Mouse (Mus musculus) heart, embryonic 11.5 days (tissue): Measurements from ENCODE around the gene Baz2b. TPM values are rescaled to one million over a fixed set of nuclear protein-coding genes. Genes with fewer than 3 reads are reported as not detected.

Experiments used
- ATAC-seq: fragments of 200-750 bp; cut with Nextera tagmentation; replicated peaks from 2 replicates; pipeline ENCODE4 v1.8.0; 2017; ENCODE audit warnings: moderate library complexity; ENCODE audit not compliant: insufficient number of reproducible peaks, low FRiP score, low TSS enrichment
- H3K27ac ChIP-seq: fragments of 300-500 bp; sonication (generic); 2 replicates; pipeline ENCODE4 v1.5.1; 2014; ENCODE audit warnings: mild to moderate bottlenecking, low read depth, low read length
- H3K27me3 ChIP-seq: fragments of 300-500 bp; sonication (generic); 2 replicates; pipeline ENCODE4 v1.6.1; 2014; ENCODE audit warnings: mild to moderate bottlenecking, low read length, mixed read lengths; ENCODE audit not compliant: control insufficient read depth, insufficient read depth
- H3K36me3 ChIP-seq: fragments of 300-500 bp; sonication (generic); 2 replicates; pipeline ENCODE4 v1.6.1; 2014; ENCODE audit warnings: mild to moderate bottlenecking, low read length, moderate library complexity, mixed read lengths; ENCODE audit not compliant: control insufficient read depth, insufficient read depth
- H3K4me1 ChIP-seq: fragments of 300-500 bp; sonication (generic); 2 replicates; pipeline ENCODE4 v1.6.1; 2014; ENCODE audit warnings: low read length; ENCODE audit not compliant: control insufficient read depth, insufficient read depth
- H3K4me2 ChIP-seq: fragments of 300-500 bp; sonication (generic); 2 replicates; pipeline ENCODE4 v1.6.1; 2014; ENCODE audit warnings: mild to moderate bottlenecking, moderate library complexity
- H3K4me3 ChIP-seq: fragments of 300-500 bp; sonication (generic); 2 replicates; pipeline ENCODE4 v1.5.1; 2014; ENCODE audit warnings: low read depth, low read length
- H3K9ac ChIP-seq: fragments of 300-500 bp; sonication (generic); 2 replicates; pipeline ENCODE4 v1.6.1; 2014; ENCODE audit warnings: mild to moderate bottlenecking, low read depth, low read length, moderate library complexity
- H3K9me3 ChIP-seq: fragments of 300-500 bp; sonication (generic); replicated peaks from 2 replicates; pipeline ENCODE4 v1.6.1; 2016; ENCODE audit warnings: low read length; ENCODE audit not compliant: control insufficient read depth
- WGBS: fragments of 180-500 bp; shearing (Covaris S2); extraction: QIAGEN DNeasy Blood & Tissue Kit; methylation state at CpG from one replicate; pipeline ENCODE4 v1.1.7; 2014; ENCODE audit not compliant: insufficient replicate concordance; 5-methylcytosine and 5-hydroxymethylcytosine counted together
- polyA plus RNA-seq: library from polyadenylated mRNA; unstranded; fragments of >200 nt; fragmentation: Nextera tagmentation; extraction: Ambion mirVana; gene quantifications from 2 replicates; pipeline ENCODE4 v1.2.1, GENCODE M21; 2014

Baz2b gene
- polyA plus RNA-seq, 1 experiment from 2014 or later, result 56.1 TPM

DNA sequence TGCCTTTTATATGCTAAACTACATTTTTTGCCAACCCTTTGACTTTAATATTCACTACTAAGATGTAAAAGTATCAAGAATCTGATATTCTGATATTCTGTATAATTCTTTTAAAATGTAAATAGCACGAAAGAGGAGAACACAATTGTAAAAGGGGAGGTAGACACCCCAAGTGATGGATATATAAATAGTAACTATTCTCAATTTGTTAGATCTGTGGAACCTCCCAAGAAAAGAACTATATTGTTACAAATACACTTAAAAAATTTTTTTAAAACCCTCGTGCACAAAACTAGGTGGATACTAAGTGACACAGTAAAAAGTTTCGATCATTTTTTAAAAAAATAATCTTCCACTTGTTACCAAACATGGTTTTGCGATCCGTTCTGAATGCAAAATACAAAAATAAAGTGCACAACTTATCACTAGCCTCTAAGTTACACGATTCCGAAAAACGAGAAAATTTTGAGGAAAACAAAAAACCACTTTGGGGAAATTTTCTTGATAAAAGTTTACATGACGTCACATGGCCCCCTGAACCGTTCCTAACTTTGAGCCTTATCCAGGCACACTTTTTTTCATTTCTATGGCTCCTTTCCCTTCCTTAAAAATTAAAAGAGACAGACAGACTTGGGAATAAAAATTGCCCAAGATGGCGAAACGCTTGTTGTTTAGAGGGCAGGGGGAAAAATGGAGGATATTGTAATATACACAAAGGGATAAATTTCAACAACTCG, 85.6 kb downstream of the Baz2b start:
- H3K27ac ChIP-seq, result peak overlapping the region; percentile 98
- WGBS, result 3% methylated on average over 13 of the region's 13 CpGs
- peaks cover 16% of the 10 kb centered on the region for H3K4me1 ChIP-seq
- peak overlapping the region; percentile 70 for H3K4me3 ChIP-seq
- H3K9ac ChIP-seq, result peak overlapping the region; percentile 96
- ATAC-seq, result no peak
- peak overlapping the region; percentile 74 for H3K4me2 ChIP-seq
- H3K27me3 ChIP-seq, result no peaks in the 10 kb centered on the region
- H3K9me3 ChIP-seq, result no peaks in the 10 kb centered on the region
- no peaks in the 10 kb centered on the region for H3K36me3 ChIP-seq

DNA sequence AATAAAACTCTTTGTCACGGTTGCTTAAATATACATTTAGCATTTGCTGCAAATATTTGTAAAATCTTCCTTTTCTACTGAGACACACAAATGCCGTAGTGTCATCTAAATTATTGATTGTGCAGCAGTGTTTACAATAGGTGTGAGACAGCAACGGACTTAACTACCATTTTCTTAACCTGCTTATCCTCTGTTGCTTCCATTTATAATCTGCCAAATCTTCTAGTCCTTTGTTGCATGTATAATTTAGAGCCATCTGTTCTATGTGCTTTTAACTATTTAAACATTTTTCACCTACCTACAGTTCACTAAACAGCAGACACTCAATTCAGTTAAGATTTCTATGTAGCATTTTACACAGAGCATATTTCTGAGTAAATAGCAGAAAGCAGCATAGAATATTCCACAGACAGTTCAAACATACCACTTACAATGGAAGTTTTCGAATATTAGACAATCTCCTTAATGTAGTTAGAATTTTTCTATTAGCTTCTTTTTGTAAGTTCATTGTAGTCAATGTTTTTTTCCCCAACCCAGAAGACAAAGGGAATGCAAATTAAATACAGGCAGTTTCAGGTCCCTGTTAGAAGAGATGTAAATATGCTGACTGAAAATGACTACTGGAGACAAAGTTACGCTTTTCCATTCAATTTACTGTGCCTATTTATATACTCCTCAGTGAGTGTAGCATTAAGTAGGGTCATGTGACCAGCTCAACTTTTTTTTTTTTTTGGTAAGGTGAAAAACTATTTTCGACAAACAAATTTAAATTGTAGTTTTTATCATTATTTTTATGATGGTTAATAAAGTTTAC, 86.4 kb downstream of the Baz2b start:
- ATAC-seq, result no peak
- H3K4me2 ChIP-seq, result peak overlapping the region; percentile 59
- H3K9ac ChIP-seq, result no peak overlapping the region

GRCm38 (mm10) chr2:60122188-60122587, 87.5 kb downstream of the Baz2b start:
- Histone ChIP-seq H3K36me3 (no peaks in the 10 kb centered on the region), H3K4me3 (no peak overlapping the region), H3K27me3 (no peaks in the 10 kb centered on the region), H3K9me3 (no peaks in the 10 kb centered on the region), H3K27ac (no peak overlapping the region), H3K4me2 (peak overlapping the region; percentile 22; the same call in 1 of the 2 replicates), H3K4me1 (peaks cover 31% of the 10 kb centered on the region), H3K9ac (no peak overlapping the region)
- 46% methylated on average over 2 of the region's 2 CpGs for WGBS
- ATAC-seq, result no peak

More for the DNA sequence above, 86.4 kb downstream of the Baz2b start:
- Histone ChIP-seq H3K27ac (no peak overlapping the region), H3K9me3 (no peaks in the 10 kb centered on the region), H3K4me3 (peak overlapping the region; percentile 25), H3K36me3 (no peaks in the 10 kb centered on the region), H3K27me3 (no peaks in the 10 kb centered on the region), H3K4me1 (peaks cover 22% of the 10 kb centered on the region)
- WGBS, result 40% methylated on average over 6 of the region's 6 CpGs

DNA sequence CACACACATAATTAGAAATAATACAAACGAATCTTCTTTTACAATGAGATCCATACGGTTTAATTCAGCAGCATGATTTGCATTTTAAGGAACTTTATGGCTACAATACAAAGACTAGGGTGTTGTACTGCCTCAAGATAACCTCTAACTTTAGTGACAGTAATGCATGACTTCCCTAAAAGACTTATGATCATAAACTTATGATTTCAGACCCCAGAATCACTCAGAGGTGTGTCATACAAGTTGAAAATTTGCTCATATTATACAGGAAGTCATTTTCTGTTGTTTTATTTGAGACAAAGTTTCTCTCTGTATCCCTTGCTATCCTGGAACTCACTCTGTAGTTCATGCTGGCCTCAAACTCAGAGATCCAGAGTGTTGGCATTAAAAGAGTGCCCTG, 89.0 kb downstream of the Baz2b start:
- H3K9ac ChIP-seq, result no peak overlapping the region
- H3K4me2 ChIP-seq, result no peak overlapping the region
- no peak overlapping the region for H3K27ac ChIP-seq
- H3K36me3 ChIP-seq, result no peaks in the 10 kb centered on the region
- 62% methylated on average over 2 of the region's 2 CpGs for WGBS
- ATAC-seq, result no peak
- no peak overlapping the region for H3K4me3 ChIP-seq
- no peaks in the 10 kb centered on the region for H3K9me3 ChIP-seq
- no peaks in the 10 kb centered on the region for H3K27me3 ChIP-seq
- peaks cover 41% of the 10 kb centered on the region for H3K4me1 ChIP-seq

- Histone ChIP-seq H3K9me3 (no peaks in the 10 kb centered on the region), H3K27ac (no peak overlapping the region), H3K4me3 (no peak overlapping the region), H3K27me3 (no peaks in the 10 kb centered on the region), H3K9ac (no peak overlapping the region), H3K36me3 (no peaks in the 10 kb centered on the region), H3K4me1 (peaks cover 41% of the 10 kb centered on the region), H3K4me2 (no peak overlapping the region)
- 64% methylated on average over 10 of the region's 10 CpGs for WGBS
- ATAC-seq, result no peak
Observed at GRCm38 (mm10) chr2:60118684-60119558, 90.7 kb downstream of the Baz2b start.

GRCm38 (mm10) chr2:60117867-60118266, 91.8 kb downstream of the Baz2b start:
- no peaks in the 10 kb centered on the region for H3K27me3 ChIP-seq
- H3K4me1 ChIP-seq, result peaks cover 41% of the 10 kb centered on the region
- peak overlapping the region; percentile 6 for H3K4me2 ChIP-seq
- ATAC-seq, result no peak
- H3K27ac ChIP-seq, result no peak overlapping the region
- H3K9me3 ChIP-seq, result no peaks in the 10 kb centered on the region
- no peaks in the 10 kb centered on the region for H3K36me3 ChIP-seq
- WGBS, result 58% methylated on average over 9 of the region's 9 CpGs
- H3K9ac ChIP-seq, result no peak overlapping the region
- no peak overlapping the region for H3K4me3 ChIP-seq

- WGBS, result 54% methylated on average over 12 of the region's 12 CpGs
- ATAC-seq, result no peak
- no peaks in the 10 kb centered on the region for H3K9me3 ChIP-seq
- no peak overlapping the region for H3K4me3 ChIP-seq
- H3K4me2 ChIP-seq, result no peak overlapping the region
- no peak overlapping the region for H3K27ac ChIP-seq
- no peak overlapping the region for H3K9ac ChIP-seq
- H3K36me3 ChIP-seq, result peaks cover 3% of the 10 kb centered on the region; the same call in 1 of the 2 replicates
- H3K27me3 ChIP-seq, result no peaks in the 10 kb centered on the region
- peaks cover 32% of the 10 kb centered on the region for H3K4me1 ChIP-seq
Observed at GRCm38 (mm10) chr2:60115891-60116554, 93.6 kb downstream of the Baz2b start.

DNA sequence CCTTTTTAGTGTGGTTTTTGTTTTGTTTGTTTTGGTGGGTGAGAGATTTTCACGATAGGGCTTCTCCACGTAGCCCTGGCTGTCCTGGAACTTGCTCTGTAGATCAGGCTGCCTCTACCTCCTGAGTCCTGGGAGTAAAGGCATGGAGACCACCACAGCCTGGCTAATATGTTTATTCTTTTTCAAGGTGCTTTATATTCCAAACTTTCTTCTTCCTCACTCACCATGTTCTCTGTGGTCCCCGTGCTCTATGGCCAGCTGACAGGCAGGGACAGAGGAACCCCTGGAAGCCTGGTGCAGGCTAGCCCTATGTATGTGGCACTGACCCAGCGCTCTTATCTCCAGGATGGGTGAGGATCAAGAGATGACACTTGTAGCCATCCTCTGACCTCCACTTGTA, 94.7 kb downstream of the Baz2b start:
- Histone ChIP-seq H3K9me3 (no peaks in the 10 kb centered on the region), H3K4me1 (peaks cover 28% of the 10 kb centered on the region), H3K27me3 (no peaks in the 10 kb centered on the region), H3K27ac (no peak overlapping the region), H3K36me3 (peaks cover 5% of the 10 kb centered on the region; the same call in 1 of the 2 replicates), H3K9ac (no peak overlapping the region), H3K4me2 (no peak overlapping the region), H3K4me3 (no peak overlapping the region)
- WGBS, result 71% methylated on average over 4 of the region's 4 CpGs
- ATAC-seq, result no peak
